Mouse (Mus musculus) retina, embryonic 14.5 days (tissue): ENCODE data around the gene Slain2.

Source experiments
- DNase-seq: peaks from one replicate; pipeline ENCODE4 v3.0.0-alpha.2; 2015; ENCODE audit warnings: low spot score

Slain2 gene

GRCm38 (mm10) chr5:73012884-73013610 is 98.9 kb downstream of the Slain2 start:
- peak; percentile 33 for DNase-seq

DNA sequence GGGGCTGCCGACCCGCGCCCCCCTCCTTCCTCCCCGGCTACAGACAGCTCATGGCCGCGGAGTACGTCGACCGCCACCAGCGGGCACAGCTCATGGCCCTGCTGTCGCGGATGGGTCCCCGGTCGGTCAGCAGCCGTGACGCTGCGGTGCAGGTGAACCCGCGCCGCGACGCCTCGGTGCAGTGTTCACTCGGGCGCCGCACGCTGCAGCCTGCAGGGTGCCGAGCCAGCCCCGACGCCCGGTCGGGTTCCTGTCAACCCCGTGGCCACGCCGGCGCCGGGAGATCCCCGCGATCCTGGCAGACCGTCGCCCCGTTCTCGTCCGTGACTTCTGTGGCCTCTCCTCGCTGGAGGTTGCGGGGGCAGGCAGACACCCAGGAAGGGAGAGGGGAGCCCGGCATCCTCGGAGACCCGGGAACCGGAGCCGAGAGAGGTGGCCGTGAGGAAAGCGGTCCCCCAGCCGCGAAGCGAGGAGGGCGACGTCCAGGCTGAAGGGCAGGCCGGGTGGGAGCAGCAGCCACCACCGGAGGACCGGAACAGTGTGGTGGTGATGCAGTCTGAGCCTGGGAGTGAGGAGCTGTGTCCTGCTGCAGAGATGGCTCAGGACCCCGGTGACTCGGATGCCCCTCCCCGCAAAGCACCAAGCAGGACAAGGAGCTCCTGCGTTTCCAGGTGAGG is 99.6 kb downstream of the Slain2 start:
- DNase-seq = peak; percentile 41

DNA sequence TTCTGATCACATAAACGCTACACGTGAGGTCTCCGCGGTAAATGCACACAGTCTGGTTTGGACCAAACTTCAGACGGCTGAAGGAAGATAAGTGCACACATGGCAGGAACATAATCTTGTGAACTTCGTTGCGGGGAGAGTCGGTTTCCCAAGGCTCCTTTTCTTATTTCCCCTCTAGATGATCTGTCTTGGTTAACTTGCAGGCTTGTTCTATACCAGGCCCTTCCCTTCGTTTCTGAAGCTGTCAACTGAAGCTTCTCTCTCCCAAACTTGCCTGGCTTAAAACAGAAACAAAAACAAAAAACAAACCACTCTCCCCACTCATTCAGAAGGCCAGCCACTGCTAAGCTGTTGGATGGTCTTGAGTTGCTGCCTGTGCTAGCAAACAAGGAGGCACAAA is 100.6 kb downstream of the Slain2 start:
- DNase-seq = no peak

DNA sequence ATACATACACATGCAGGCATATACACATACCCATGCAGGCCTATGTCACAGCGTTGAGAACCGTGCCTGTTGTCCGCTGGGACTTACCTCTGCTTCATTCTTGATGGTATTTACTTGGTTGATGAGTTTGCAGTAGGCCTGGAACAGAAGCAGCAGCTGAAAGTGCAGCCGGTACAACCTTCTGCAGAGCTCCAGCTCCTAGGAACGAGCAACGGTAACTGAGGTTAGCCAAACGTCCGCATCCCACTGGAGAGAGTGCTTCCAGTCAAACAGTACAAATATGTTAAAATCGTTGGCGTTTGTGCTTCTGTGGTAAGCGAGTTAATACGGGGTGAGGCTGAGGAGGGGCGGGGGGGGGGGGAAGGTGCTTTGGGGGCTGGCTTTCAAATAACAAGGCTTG is 109.7 kb downstream of the Slain2 start:
- no peak for DNase-seq
